Mouse (Mus musculus) heart, embryonic 14.5 days (tissue): Measurements from ENCODE around the gene Gucy2d. TPM values are rescaled to one million over a fixed set of nuclear protein-coding genes. Genes with fewer than 3 reads are reported as not detected.

Experiments used
- ATAC-seq: fragments of 200-750 bp; cut with Nextera tagmentation; 2 replicates; pipeline ENCODE4 v1.8.0; 2017; ENCODE audit warnings: low read depth, moderate TSS enrichment; ENCODE audit not compliant: insufficient number of reproducible peaks, insufficient read depth, low FRiP score
- H3K27ac ChIP-seq, 2 experiments: fragments of 200-500 bp in 1 of 2; fragments of 300-500 bp in 1 of 2; sonication (generic) in 1 of 2; replicated peaks in 1 of 2; 2 replicates each; pipeline ENCODE4 v1.5.1; 2012 to 2014; ENCODE audit warnings: low read depth in 2 of 2, low read length in 2 of 2, control low read depth in 1 of 2, mild to moderate bottlenecking in 1 of 2, mixed read lengths in 1 of 2; ENCODE audit not compliant: control insufficient read depth in 1 of 2, insufficient read depth in 1 of 2
- H3K27me3 ChIP-seq: fragments of 300-500 bp; sonication (generic); 2 replicates; pipeline ENCODE4 v1.6.1; 2014; ENCODE audit warnings: mild to moderate bottlenecking, low read length, control low read depth; ENCODE audit not compliant: control insufficient read depth, insufficient read depth
- H3K36me3 ChIP-seq: fragments of 300-500 bp; sonication (generic); 2 replicates; pipeline ENCODE4 v1.6.1; 2014; ENCODE audit warnings: mild to moderate bottlenecking, control low read depth, low read length, mixed read lengths; ENCODE audit not compliant: control insufficient read depth, insufficient read depth
- H3K4me1 ChIP-seq, 2 experiments: fragments of 200-500 bp in 1 of 2; fragments of 300-500 bp in 1 of 2; sonication (generic) in 1 of 2; 2 replicates each; pipeline ENCODE4 v1.6.1; 2012 to 2014; ENCODE audit warnings: low read length in 2 of 2, control low read depth in 1 of 2, mixed read lengths in 1 of 2; ENCODE audit not compliant: control insufficient read depth in 2 of 2, insufficient read depth in 2 of 2
- H3K4me2 ChIP-seq: fragments of 300-500 bp; sonication (generic); 2 replicates; pipeline ENCODE4 v1.6.1; 2014; ENCODE audit warnings: mild to moderate bottlenecking, low read length
- H3K4me3 ChIP-seq, 2 experiments: fragments of 200-500 bp in 1 of 2; fragments of 300-500 bp in 1 of 2; sonication (generic) in 1 of 2; 2 replicates each; pipeline ENCODE4 v1.5.1; 2012 to 2014; ENCODE audit warnings: low read length in 2 of 2, mild to moderate bottlenecking in 2 of 2, control low read depth in 1 of 2, low read depth in 1 of 2, moderate library complexity in 1 of 2; ENCODE audit not compliant: control insufficient read depth in 1 of 2, insufficient read depth in 1 of 2
- H3K9ac ChIP-seq: fragments of 300-500 bp; sonication (generic); 2 replicates; pipeline ENCODE4 v1.6.1; 2014; ENCODE audit warnings: mild to moderate bottlenecking, low read length
- H3K9me3 ChIP-seq: fragments of 300-500 bp; sonication (generic); 2 replicates; pipeline ENCODE4 v1.6.1; 2016; ENCODE audit warnings: low read length, control low read depth; ENCODE audit not compliant: control insufficient read depth
- WGBS: fragments of 180-500 bp; shearing (Covaris S2); extraction: QIAGEN DNeasy Blood & Tissue Kit; methylation state at CpG from one replicate; pipeline ENCODE4 v1.1.7; 2014; 5-methylcytosine and 5-hydroxymethylcytosine counted together
- polyA plus RNA-seq: library from polyadenylated mRNA; unstranded; fragments of >200 nt; fragmentation: Nextera tagmentation; extraction: Ambion mirVana; gene quantifications from 2 replicates; pipeline ENCODE4 v1.2.1, GENCODE M21; 2014

Gucy2d gene
- polyA plus RNA-seq, 1 experiment from 2014 or later = not detected

- H3K27ac ChIP-seq = peak overlapping the region; percentile 10 to 30; a peak in 3 of 4 replicates
- 71% methylated on average over 8 of the region's 8 CpGs for WGBS
Observed at GRCm38 (mm10) chr7:98523070-98523812, 83.0 kb downstream of the Gucy2d start.

GRCm38 (mm10) chr7:98523813-98524361 is 83.7 kb downstream of the Gucy2d start:
- no peak overlapping the region for H3K4me2 ChIP-seq
- WGBS = 16% methylated on average over 6 of the region's 7 CpGs

More at GRCm38 (mm10) chr7:98523070-98523812, 83.0 kb downstream of the Gucy2d start:
- no peak overlapping the region for H3K4me2 ChIP-seq
- H3K36me3 ChIP-seq = no peaks in the 10 kb centered on the region
- H3K4me3 ChIP-seq = no peak overlapping the region
- no peaks in the 10 kb centered on the region for H3K27me3 ChIP-seq
- H3K9ac ChIP-seq = no peak overlapping the region
- peak; percentile 19 for ATAC-seq
- no peaks in the 10 kb centered on the region for H3K9me3 ChIP-seq
- peaks cover 29 to 37% of the 10 kb centered on the region in 2 experiments for H3K4me1 ChIP-seq

GRCm38 (mm10) chr7:98524401-98524800 is 84.2 kb downstream of the Gucy2d start:
- Histone ChIP-seq H3K36me3 (no peaks in the 10 kb centered on the region), H3K9ac (no peak overlapping the region), H3K4me1 (peaks cover 29 to 37% of the 10 kb centered on the region in 2 experiments), H3K4me3 (no peak overlapping the region), H3K4me2 (no peak overlapping the region), H3K27ac (peak overlapping the region; percentile 30 to 31), H3K9me3 (no peaks in the 10 kb centered on the region), H3K27me3 (no peaks in the 10 kb centered on the region)
- no peak for ATAC-seq
- 33% methylated on average over 6 of the region's 6 CpGs for WGBS

More at GRCm38 (mm10) chr7:98523813-98524361, 83.7 kb downstream of the Gucy2d start:
- H3K9ac ChIP-seq = no peak overlapping the region; the same call in 1 of the 2 replicates
- peaks cover 29 to 37% of the 10 kb centered on the region in 2 experiments for H3K4me1 ChIP-seq
- no peaks in the 10 kb centered on the region for H3K9me3 ChIP-seq
- H3K27ac ChIP-seq = peak overlapping the region; percentile 30 to 31
- no peak overlapping the region for H3K4me3 ChIP-seq
- no peaks in the 10 kb centered on the region for H3K27me3 ChIP-seq
- ATAC-seq = peak; percentile 40; the same call in 1 of the 2 replicates
- no peaks in the 10 kb centered on the region for H3K36me3 ChIP-seq

GRCm38 (mm10) chr7:98524869-98525699 is 84.9 kb downstream of the Gucy2d start:
- Histone ChIP-seq H3K4me1 (peaks cover 29 to 37% of the 10 kb centered on the region in 2 experiments), H3K9me3 (no peaks in the 10 kb centered on the region), H3K4me3 (no peak overlapping the region), H3K9ac (no peak overlapping the region), H3K27me3 (no peaks in the 10 kb centered on the region), H3K36me3 (no peaks in the 10 kb centered on the region), H3K27ac (peak overlapping the region in 1 of 2 experiments; percentile 30; a peak in 2 of 4 replicates), H3K4me2 (no peak overlapping the region)
- no peak for ATAC-seq
- 63% methylated on average over 6 of the region's 6 CpGs for WGBS

Other genes with a start within 250 kb of the Gucy2d start
- gene B3gnt6, start 240.9 kb upstream of the Gucy2d start, polyA plus RNA-seq = 0.11 and 0.19 TPM in 2 replicates
- 24.7 and 27.6 TPM in 2 replicates for gene Acer3, start 119.2 kb upstream of the Gucy2d start, polyA plus RNA-seq
- 5.7 and 6.5 TPM in 2 replicates for gene Tsku, start 79.1 kb upstream of the Gucy2d start, polyA plus RNA-seq
- gene Lrrc32, start 48.9 kb downstream of the Gucy2d start, polyA plus RNA-seq = 6.9 and 8.4 TPM in 2 replicates
- 32.7 and 34.9 TPM in 2 replicates for gene Emsy, start 216.4 kb downstream of the Gucy2d start, polyA plus RNA-seq